Mouse (Mus musculus) midbrain, embryonic 15.5 days (tissue): ENCODE results near the gene Naa15. TPM values are rescaled to one million over a fixed set of nuclear protein-coding genes. Genes with fewer than 3 reads are reported as not detected.
"Not testable (repeated sequence)": the region's sequence is repeated elsewhere in the genome, so short reads cannot be mapped to it uniquely, and the experiment has no call there.

ENCODE experiments used
- ATAC-seq: fragments of 200-750 bp; cut with Nextera tagmentation; replicated peaks from 2 replicates; pipeline ENCODE4 v1.8.0; 2017; ENCODE audit warnings: moderate TSS enrichment
- H3K27ac ChIP-seq: fragments of 300-500 bp; sonication (generic); 2 replicates; pipeline ENCODE4 v1.5.1; 2015; ENCODE audit warnings: mild to moderate bottlenecking, inconsistent platforms
- H3K27me3 ChIP-seq: fragments of 300-500 bp; sonication (generic); replicated peaks from 2 replicates; pipeline ENCODE4 v1.6.1; 2015; ENCODE audit warnings: inconsistent platforms
- H3K36me3 ChIP-seq: fragments of 300-500 bp; sonication (generic); replicated peaks from 2 replicates; pipeline ENCODE4 v1.6.1; 2015; ENCODE audit warnings: inconsistent platforms
- H3K4me1 ChIP-seq: fragments of 300-500 bp; sonication (generic); 2 replicates; pipeline ENCODE4 v1.6.1; 2015; ENCODE audit warnings: inconsistent platforms
- H3K4me2 ChIP-seq: fragments of 300-500 bp; sonication (generic); 2 replicates; pipeline ENCODE4 v1.6.1; 2015; ENCODE audit warnings: inconsistent platforms, mild to moderate bottlenecking, moderate library complexity
- H3K4me3 ChIP-seq: fragments of 300-500 bp; sonication (generic); 2 replicates; pipeline ENCODE4 v1.5.1; 2015; ENCODE audit warnings: mild to moderate bottlenecking, inconsistent platforms
- H3K9ac ChIP-seq: fragments of 300-500 bp; sonication (generic); 2 replicates; pipeline ENCODE4 v1.6.1; 2015; ENCODE audit warnings: mild to moderate bottlenecking, inconsistent platforms
- H3K9me3 ChIP-seq: fragments of 300-500 bp; sonication (generic); 2 replicates; pipeline ENCODE4 v1.6.1; 2016; ENCODE audit warnings: inconsistent platforms
- WGBS: fragments of 180-500 bp; shearing (Covaris S2); methylation state at CpG from one replicate; pipeline ENCODE4 v1.1.7; 2015; ENCODE audit warnings: mixed read lengths; 5-methylcytosine and 5-hydroxymethylcytosine counted together
- polyA plus RNA-seq: library from polyadenylated mRNA; unstranded; fragments of >200 nt; fragmentation: Nextera tagmentation; extraction: Ambion mirVana; gene quantifications from 2 replicates; pipeline ENCODE4 v1.2.1, GENCODE M21; 2015

Gene Naa15
- polyA plus RNA-seq, 1 experiment from 2014 or later, result 48.7 TPM

DNA sequence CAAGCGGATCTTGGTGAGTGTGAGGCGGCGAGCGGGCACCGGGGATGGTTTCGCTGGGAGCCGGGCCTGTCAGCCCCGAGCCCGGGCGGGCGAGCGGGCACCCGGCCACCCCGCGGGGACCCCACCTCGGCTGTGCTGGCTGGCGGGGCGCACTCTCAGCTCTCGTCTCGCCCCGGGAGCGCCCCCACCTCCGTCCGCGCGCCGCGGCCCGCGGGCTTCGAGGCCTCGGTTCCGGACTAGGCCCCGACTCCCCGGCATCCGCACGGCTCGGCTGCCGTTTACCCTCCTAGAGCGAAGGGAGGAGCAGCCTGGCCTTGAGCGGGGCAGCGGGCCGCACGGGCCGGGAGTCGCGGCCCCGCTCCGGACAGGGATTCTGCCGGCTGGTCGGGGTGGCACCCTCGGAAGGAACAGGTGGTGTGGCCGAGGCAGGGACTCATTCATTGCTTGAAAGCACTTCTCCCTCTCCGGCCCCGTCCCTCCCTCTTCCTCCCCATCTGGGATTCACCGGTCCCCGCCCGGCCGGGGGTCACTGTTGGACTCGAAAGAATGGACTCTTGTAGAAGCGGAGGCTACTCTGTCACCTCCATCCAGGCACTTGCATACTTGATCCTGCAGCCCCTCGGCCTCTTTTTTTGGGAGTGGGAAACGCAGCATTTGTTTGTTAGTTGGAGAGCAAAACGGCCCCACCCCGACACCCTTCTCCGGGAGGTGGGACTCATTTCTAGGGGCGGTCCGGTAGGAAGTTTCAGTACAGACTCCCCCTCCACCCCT lies 1.6 kb downstream of the Naa15 start:
- Histone ChIP-seq H3K36me3 (no peaks in the 10 kb centered on the region), H3K4me1 (peaks cover 31% of the 10 kb centered on the region), H3K27me3 (no peaks in the 10 kb centered on the region), H3K4me3 (peak overlapping the region; percentile 99), H3K27ac (peak overlapping the region; percentile 91), H3K9me3 (no peaks in the 10 kb centered on the region), H3K9ac (peak overlapping the region; percentile 95), H3K4me2 (peak overlapping the region; percentile 84)
- peak; percentile 62 for ATAC-seq
- under 1% methylated on average over 66 of the region's 68 CpGs for WGBS

DNA sequence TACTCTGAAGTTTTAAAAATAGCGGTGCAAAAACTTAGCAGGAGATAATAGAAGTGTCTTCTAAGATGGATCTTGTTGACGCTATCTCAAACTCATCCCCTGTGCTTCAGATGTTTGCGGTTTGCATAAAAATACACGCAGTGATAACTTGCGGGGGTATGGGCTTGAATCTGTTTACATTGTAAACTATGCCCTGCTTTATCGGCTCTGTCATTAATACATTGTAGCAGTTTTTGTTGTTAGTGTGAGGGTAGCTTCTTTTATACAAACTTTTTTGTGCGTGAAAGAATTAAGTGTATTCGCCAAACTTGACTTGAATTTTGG lies 2.1 kb downstream of the Naa15 start:
- no peaks in the 10 kb centered on the region for H3K27me3 ChIP-seq
- no peaks in the 10 kb centered on the region for H3K9me3 ChIP-seq
- H3K27ac ChIP-seq, result peak overlapping the region; percentile 91
- H3K4me2 ChIP-seq, result peak overlapping the region; percentile 84
- no peaks in the 10 kb centered on the region for H3K36me3 ChIP-seq
- no peak for ATAC-seq
- H3K4me1 ChIP-seq, result peaks cover 31% of the 10 kb centered on the region
- H3K9ac ChIP-seq, result peak overlapping the region; percentile 95
- H3K4me3 ChIP-seq, result peak overlapping the region; percentile 99
- WGBS, result 10% methylated on average over 8 of the region's 8 CpGs

GRCm38 (mm10) chr3:51417485-51417884 lies 2.5 kb downstream of the Naa15 start:
- Histone ChIP-seq H3K4me3 (peak overlapping the region; percentile 99), H3K9me3 (no peaks in the 10 kb centered on the region), H3K36me3 (no peaks in the 10 kb centered on the region), H3K27ac (no peak overlapping the region), H3K4me1 (peaks cover 31% of the 10 kb centered on the region), H3K4me2 (peak overlapping the region; percentile 84), H3K27me3 (no peaks in the 10 kb centered on the region), H3K9ac (0 out of 2 replicates have a peak overlapping the region, but pooled peaks have one; percentile 95)
- no peak for ATAC-seq
- 54% methylated on average over 2 of the region's 2 CpGs for WGBS

DNA sequence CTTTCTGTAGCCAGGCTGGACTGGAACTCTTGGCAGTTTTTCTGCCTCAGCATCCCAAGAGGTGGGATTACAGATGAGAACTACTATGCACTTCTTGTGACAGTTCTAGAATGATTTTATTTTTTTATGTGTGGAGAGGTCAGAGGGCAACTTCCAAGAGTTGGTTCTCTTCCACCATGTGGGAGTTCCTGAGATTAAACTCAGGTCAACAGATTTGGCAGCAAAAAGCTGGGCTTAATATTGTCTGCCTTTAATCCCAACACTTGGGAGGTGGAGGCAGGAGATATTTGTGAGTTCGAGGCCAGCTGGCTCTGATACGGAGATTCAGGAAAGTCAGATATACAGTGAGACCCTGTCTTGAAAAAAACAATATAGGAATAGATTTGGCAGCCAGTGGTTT lies 3.0 kb downstream of the Naa15 start:
- Histone ChIP-seq H3K36me3 (no peaks in the 10 kb centered on the region), H3K4me3 (peak overlapping the region; percentile 99; the same call in 1 of the 2 replicates), H3K9me3 (no peaks in the 10 kb centered on the region), H3K27me3 (no peaks in the 10 kb centered on the region), H3K4me1 (peaks cover 31% of the 10 kb centered on the region), H3K27ac (no peak overlapping the region), H3K9ac (no peak overlapping the region), H3K4me2 (peak overlapping the region; percentile 84; the same call in 1 of the 2 replicates)
- no peak for ATAC-seq
- 79% methylated on average over 2 of the region's 2 CpGs for WGBS

- Histone ChIP-seq H3K9ac (no peak overlapping the region), H3K4me2 (no peak overlapping the region), H3K9me3 (no peaks in the 10 kb centered on the region), H3K27ac (no peak overlapping the region), H3K4me1 (peaks cover 20% of the 10 kb centered on the region), H3K27me3 (no peaks in the 10 kb centered on the region), H3K36me3 (no peaks in the 10 kb centered on the region), H3K4me3 (no peak overlapping the region)
- no peak for ATAC-seq
- 90% methylated on average over 3 of the region's 3 CpGs for WGBS
Observed at GRCm38 (mm10) chr3:51421921-51422320, 7.0 kb downstream of the Naa15 start.

DNA sequence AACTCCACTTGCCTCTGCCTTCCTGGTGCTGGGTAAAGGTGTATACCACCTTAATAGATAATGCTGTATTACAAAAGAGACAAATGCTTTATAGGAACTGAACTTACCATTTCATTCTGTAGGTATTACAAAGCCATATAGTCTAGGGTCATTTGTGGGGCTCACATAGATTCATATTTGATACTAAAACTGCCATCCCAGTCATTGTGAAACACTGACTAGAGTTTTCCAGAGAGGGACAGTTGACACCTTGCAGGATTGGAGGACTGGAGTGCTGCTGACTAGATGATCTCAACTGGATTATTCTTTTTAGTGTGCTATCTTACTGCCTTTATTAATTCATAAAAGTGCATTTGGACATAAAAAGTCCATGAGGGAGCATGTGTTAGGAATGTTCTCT lies 10.4 kb downstream of the Naa15 start:
- no peak for ATAC-seq
- Histone ChIP-seq H3K4me2 (no peak overlapping the region), H3K4me3 (no peak overlapping the region)

GRCm38 (mm10) chr3:51434364-51434763 lies 19.4 kb downstream of the Naa15 start:
- H3K27me3 ChIP-seq, H3K9me3 ChIP-seq, H3K9ac ChIP-seq, H3K36me3 ChIP-seq, H3K4me2 ChIP-seq, H3K4me1 ChIP-seq, ATAC-seq, H3K27ac ChIP-seq, H3K4me3 ChIP-seq: not testable (repeated sequence)
- 85% methylated on average over 5 of the region's 5 CpGs for WGBS

More for the DNA sequence above, 10.4 kb downstream of the Naa15 start:
- Histone ChIP-seq H3K9ac (no peak overlapping the region), H3K9me3 (no peaks in the 10 kb centered on the region), H3K27me3 (no peaks in the 10 kb centered on the region), H3K36me3 (no peaks in the 10 kb centered on the region), H3K4me1 (no peaks in the 10 kb centered on the region), H3K27ac (no peak overlapping the region)

- Histone ChIP-seq H3K9ac (no peak overlapping the region), H3K36me3 (no peaks in the 10 kb centered on the region), H3K27ac (no peak overlapping the region), H3K9me3 (no peaks in the 10 kb centered on the region), H3K27me3 (no peaks in the 10 kb centered on the region), H3K4me3 (no peak overlapping the region), H3K4me1 (no peaks in the 10 kb centered on the region), H3K4me2 (no peak overlapping the region)
- 86% methylated on average over 3 of the region's 3 CpGs for WGBS
- no peak for ATAC-seq
Observed at GRCm38 (mm10) chr3:51434871-51435595, 20.1 kb downstream of the Naa15 start.

- peaks cover 49% of the 10 kb centered on the region; the same call in 1 of the 2 replicates for H3K36me3 ChIP-seq
- ATAC-seq, result no peak
- no peaks in the 10 kb centered on the region for H3K27me3 ChIP-seq
- no peak overlapping the region for H3K4me2 ChIP-seq
- WGBS, result 90% methylated on average over 2 of the region's 2 CpGs
- no peaks in the 10 kb centered on the region for H3K9me3 ChIP-seq
- H3K4me1 ChIP-seq, result no peaks in the 10 kb centered on the region
- H3K9ac ChIP-seq, result no peak overlapping the region
- no peak overlapping the region for H3K4me3 ChIP-seq
- H3K27ac ChIP-seq, result no peak overlapping the region
Observed at GRCm38 (mm10) chr3:51468530-51468929, 53.6 kb downstream of the Naa15 start.

GRCm38 (mm10) chr3:51475706-51476105 lies 60.8 kb downstream of the Naa15 start:
- Histone ChIP-seq H3K27ac (no peak overlapping the region), H3K27me3 (no peaks in the 10 kb centered on the region), H3K9me3 (no peaks in the 10 kb centered on the region), H3K4me1 (no peaks in the 10 kb centered on the region), H3K4me3 (no peak overlapping the region), H3K9ac (no peak overlapping the region), H3K36me3 (peaks cover 14% of the 10 kb centered on the region; the same call in 1 of the 2 replicates), H3K4me2 (no peak overlapping the region)
- 89% methylated on average over 4 of the region's 4 CpGs for WGBS
- ATAC-seq, result no peak

DNA sequence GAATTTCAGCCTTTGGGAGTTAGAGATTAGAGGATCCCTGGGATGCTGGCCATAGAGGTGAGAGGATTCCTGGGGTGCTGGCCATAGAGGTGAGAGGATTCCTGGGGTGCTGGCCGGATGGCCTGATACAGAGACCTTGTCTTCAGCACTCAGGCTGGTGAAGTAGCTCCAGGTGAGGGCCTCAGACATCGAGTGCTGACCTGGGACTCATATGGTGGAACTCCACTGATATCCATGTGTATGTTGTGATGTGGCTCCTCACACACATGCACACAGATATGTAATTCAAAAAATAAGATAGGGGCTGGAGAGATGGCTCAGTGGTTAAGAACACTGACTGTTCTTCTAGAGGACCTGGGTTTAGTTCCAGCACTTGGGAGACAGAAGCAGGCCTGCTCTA lies 64.9 kb downstream of the Naa15 start:
- Histone ChIP-seq H3K9ac (no peak overlapping the region), H3K27ac (no peak overlapping the region), H3K4me2 (no peak overlapping the region), H3K4me3 (no peak overlapping the region), H3K9me3 (no peaks in the 10 kb centered on the region), H3K4me1 (peaks cover 12% of the 10 kb centered on the region), H3K36me3 (no peaks in the 10 kb centered on the region; the same call in 1 of the 2 replicates), H3K27me3 (no peaks in the 10 kb centered on the region)
- no peak for ATAC-seq
- WGBS, result 48% methylated on average over 2 of the region's 2 CpGs

DNA sequence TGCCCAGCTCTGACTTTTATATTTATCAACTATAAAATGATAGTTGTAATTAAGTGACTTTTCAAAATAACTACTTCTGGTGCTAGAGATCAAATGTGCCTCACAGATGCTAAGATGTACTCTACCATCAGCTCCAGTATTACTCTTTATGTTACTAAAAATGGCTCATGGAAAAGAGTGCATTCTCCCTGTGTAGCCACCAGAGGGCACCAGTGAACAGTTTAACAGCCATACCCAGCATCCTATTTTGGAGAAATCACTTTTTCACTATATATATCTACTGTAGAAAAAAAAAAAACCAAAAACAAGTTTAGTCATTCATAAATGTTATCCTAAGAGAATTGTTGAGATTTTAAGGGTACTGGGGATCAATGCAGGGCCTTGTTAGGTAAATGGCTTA lies 66.1 kb downstream of the Naa15 start:
- ATAC-seq, result no peak
- Histone ChIP-seq H3K9ac (no peak overlapping the region), H3K9me3 (no peaks in the 10 kb centered on the region), H3K4me2 (no peak overlapping the region), H3K36me3 (no peaks in the 10 kb centered on the region), H3K4me3 (no peak overlapping the region), H3K4me1 (peaks cover 24% of the 10 kb centered on the region), H3K27ac (no peak overlapping the region), H3K27me3 (no peaks in the 10 kb centered on the region)

- 55% methylated on average over 3 of the region's 3 CpGs for WGBS
- Histone ChIP-seq H3K27me3 (no peaks in the 10 kb centered on the region), H3K9ac (no peak overlapping the region), H3K4me3 (no peak overlapping the region), H3K36me3 (no peaks in the 10 kb centered on the region), H3K4me1 (peaks cover 29% of the 10 kb centered on the region), H3K9me3 (no peaks in the 10 kb centered on the region), H3K27ac (no peak overlapping the region), H3K4me2 (no peak overlapping the region)
- ATAC-seq, result no peak
Observed at GRCm38 (mm10) chr3:51481881-51482280, 66.9 kb downstream of the Naa15 start.
